Mouse (Mus musculus) testis, adult 2 months (tissue): Measurements from ENCODE around the gene Ppil3.

ENCODE experiments used
- CTCF ChIP-seq: fragments of 200-500 bp; IDR thresholded peaks from 2 replicates; pipeline ENCODE4 v1.5.1; 2012; ENCODE audit warnings: low read depth, mild to moderate bottlenecking, inconsistent platforms, low read length, moderate library complexity; ENCODE audit not compliant: control insufficient read depth, insufficient read depth, insufficient replicate concordance
- POLR2A ChIP-seq: fragments of 200-500 bp; IDR thresholded peaks from 2 replicates; pipeline ENCODE4 v1.6.1; 2012; ENCODE audit warnings: low read depth, mild to moderate bottlenecking, inconsistent platforms, low read length, moderate library complexity; ENCODE audit not compliant: control insufficient read depth

GRCm38 (mm10) chr1:58420961-58421360 is 24.3 kb downstream of the Ppil3 start:
- TF ChIP-seq CTCF (no peak), POLR2A (no peak)
